Mouse (Mus musculus) frontal cortex, adult (tissue): ENCODE data around the gene Lrrc52.

Experiments
- ATAC-seq: cut with Nextera tagmentation; 2 replicates; pipeline ENCODE4 v1.9.2; 2017; ENCODE audit warnings: mild to moderate bottlenecking, moderate library complexity, mixed read lengths; ENCODE audit not compliant: low TSS enrichment

Gene Lrrc52

DNA sequence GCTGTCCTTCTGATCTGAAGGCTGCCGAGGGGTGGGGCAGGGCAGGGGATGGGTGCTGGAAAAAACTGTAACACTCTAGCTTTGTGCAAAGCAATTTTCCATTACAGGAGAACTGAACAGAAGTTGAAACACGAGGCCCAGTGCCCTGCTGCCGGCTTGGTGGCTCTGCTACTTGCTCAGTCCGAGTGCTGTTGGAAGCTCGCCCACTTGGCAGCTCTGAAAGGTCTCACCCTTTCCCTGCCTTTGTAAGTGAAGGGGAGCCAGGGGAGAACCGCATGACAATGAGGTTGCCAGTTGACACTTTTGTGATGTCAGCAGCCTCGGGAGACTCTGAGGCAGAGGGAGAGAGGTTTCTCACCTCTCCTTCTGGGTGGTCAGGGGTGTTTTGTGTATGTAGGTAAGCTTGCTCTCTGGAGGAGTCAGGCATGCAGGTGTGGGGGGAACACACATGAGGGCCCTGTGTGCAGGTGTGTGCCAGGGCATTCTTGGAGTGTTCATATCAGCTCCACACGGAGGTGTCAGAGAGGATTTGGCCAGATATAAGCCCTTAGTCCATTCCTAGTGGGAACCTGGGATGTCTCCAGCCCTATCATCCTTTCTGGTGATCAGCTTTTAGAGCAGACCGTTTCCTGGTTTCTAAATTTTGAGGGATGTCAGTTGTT, at the start of gene Lrrc52:
Gene Lrrc52 (minus strand): TSS at position 16 of the 662 bp plus-strand sequence.
- no peak for ATAC-seq

DNA sequence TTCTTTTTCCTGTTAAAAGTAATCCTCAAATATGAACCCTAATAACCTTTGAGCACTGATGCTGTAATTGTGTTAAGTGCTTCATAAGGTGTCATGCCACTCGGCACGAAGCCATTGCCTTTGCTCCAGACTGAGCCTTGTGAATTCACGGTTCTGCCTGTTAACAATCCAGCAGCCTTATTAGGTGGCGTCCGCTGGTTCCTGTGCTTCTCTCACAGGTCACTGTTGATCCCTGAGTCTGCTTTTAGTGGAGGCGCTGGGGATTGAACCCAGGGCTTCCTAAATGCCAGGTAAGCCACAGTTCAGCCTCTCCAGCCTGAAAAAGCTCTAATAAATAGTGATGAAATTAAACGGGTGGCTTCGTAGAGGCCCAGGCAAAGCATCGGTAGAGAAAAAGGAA, 45.0 kb upstream of the Lrrc52 start:
- no peak for ATAC-seq

DNA sequence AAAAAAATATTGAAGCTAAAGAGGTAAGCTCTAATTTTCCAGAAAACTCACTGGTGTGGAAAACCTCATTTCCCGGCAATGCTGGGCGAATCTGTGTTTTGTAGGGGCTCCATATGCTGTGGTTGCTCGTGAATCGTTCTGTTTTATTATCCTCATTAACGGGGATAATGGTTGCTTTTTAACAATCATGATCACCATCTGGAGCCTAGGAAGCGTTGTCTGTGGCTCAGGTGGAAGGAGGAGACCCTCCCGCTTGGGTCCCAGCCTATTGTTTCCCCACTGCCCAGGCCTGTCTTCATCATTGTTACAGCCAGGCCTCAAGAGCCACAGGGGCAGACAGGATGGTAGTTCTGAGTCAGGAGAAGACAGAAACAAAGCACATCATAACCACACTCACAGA, 39.5 kb upstream of the Lrrc52 start:
- ATAC-seq, result no peak

DNA sequence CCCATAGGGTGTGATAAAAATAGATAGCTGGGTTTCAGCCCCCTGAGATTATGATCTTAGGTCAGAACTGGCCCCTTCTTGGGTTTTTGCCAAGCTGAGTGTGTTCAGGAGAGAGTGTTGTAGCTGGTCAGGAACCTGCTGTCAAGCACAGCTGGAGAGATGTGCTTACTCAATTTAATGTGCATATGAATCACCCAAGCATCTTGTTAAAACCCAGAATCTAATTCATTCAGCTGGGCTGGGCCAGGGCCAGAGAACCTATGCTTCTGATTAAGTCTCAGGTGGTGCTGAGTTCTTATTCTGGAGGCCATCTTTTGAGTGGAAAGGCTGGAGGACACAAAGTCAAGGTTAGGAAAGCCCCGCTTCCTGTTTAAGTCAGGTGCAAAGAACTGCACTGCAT, 38.8 kb upstream of the Lrrc52 start:
- ATAC-seq, result no peak

DNA sequence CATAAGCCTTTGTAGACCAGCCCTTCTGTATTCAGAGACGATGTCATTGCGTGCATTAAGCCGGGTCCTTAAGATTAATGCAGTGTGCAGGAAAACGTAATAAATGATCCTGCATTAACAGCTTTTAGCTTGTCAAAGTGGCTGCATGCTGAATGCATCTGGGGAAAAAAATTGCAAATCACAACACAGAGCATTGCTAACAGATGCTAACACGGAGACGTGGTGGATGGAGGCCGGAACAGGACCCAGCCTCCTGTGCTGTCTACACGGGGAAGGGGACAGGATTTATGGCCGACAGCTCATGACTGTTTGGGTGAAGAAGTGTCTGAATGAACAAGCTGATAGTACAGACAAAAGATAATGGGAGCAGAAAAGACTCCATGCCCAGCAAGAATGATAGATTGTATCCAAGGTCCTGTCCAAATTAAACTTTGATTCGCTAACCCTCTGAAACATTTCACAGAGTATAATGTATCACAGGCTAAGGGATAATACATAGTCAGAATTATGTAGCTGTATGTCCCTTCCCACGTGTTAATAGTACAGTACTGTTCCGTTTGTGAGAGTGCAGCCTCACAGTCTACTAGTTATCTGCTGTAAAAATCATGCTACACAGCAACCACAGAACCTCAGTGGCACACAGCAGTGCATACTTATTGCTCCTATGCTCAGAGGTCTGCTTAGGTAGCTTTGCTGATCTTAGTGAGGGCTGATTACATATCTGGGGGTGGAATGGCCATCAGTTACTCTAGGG, 32.7 kb upstream of the Lrrc52 start:
- ATAC-seq, result no peak

DNA sequence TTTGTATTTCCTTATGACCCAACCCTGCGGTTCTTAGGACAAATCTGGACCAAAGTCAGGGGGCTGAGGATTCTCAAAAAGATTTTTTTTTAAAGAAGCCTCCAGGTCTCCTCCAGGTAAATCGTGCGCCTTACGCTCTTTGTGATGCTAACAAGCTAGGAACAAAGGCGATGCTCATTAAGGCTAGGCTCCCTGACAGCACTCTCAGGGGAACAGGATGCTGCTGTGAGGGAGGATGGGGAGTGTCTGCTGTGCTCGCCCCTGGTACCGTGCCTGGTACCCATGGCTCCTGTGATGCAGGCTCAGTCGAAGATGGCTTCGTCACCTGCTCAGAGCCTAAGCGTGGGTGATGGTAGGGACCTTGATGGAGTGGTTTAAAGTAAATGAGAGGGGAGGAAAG, 31.4 kb upstream of the Lrrc52 start:
- ATAC-seq, result no peak

DNA sequence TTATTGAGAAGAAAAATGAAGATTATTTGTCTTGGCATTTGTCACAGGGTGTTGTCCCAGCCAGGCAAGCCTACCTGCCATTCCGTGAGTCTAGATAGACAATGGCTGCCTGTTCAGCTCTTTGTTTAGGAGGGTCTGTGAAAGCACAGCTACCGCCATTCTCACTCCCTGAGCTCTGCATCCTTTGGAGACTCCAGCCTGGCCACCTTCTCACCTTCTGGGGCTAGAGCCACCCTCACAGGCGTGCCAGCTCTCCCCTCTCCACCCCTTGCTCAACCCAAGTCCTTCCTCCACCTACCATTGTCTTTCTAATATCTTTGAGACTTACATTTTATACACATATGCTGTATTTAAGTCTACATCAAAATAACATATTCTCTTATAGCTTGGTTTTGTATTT, 31.0 kb upstream of the Lrrc52 start:
- ATAC-seq, result no peak

DNA sequence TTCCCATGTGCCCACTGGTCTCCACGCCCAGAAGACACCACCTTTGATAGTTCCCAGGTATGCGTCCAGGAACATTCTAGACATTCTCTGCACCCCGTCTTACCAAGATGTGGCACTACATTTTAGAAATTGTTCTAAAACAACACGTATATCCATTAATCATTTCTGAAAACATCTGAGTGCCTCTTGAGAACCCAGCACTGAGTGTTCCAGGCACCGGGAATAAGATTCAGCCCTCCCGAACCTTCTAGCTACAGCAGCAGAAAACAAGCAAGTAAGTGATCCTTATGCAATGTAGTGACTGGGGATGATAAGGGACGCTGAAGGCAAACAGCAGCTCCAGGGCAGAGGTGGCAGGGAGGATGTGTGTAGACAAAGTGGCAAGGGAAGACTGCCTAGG, 24.9 kb upstream of the Lrrc52 start:
- no peak for ATAC-seq

DNA sequence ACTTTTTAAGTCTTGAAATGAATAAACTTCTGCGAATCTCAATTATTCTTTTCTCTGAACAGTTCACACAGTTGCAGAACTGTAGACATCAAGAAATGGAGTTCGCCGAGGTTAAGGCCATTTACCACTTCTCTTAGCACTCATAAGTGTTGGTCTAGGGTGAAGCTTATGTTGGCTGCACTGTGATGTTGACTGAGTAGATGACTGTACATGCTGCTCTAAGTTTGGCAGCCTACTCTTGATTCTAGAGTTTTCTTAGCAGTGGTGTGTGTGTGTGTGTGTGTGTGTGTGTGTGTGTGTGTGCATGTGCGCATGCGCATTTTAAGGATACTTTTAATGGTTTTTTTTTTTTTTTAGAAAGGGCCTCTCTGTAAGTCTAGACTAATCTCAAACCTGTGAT, 21.4 kb upstream of the Lrrc52 start:
- ATAC-seq, result no peak

DNA sequence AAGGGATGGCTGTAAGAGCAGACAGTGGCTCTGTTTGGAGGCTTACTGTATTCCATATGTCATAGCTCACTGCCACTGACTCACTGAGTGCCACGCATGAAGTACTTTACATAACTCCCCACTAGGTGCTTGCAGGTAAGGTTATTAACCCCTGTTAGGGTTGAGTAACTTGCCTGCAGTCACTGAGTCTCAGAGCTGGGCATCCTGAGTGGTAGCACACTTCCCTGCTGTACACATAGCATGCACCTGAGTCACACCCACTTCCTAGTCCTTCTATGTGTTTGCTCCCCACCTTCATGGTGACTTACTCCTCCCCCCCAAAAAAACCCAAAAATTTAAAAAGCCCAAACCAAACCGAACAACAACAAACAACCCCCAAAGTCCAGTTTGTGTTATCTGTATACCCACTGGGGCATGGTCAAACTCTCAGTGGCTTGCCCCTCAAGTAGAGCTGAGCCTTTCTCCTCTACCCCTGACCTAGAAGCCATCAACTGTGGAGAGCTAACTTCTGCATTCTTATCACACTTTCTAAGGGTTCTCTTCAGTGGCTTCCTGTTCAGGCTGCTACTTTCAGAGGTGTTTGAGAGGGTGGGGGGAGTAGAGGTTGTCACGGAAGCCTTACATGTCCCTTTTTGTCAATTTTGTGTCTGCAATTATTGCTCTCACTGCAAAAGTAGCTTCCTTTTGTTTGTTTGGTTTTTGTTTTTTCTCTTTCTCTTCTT, 20.5 kb upstream of the Lrrc52 start:
- no peak for ATAC-seq

DNA sequence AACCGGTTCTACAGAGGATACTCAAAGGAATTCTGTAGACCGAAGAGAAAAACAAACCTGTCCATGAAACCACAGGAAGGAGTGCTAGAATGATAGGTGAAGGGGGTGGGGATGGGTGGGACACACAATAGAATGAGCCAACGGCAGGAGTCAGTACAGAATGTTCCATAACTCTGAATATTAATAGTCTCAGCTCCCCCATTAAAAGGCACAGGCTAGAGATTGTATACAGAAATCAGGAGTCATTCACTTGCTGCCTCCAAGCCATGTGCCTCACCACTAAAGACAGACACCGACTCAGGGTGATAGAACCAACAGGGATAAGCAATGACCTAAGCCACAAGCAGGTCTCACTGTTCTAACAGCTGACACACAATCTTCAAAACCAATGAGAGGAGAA, 16.3 kb upstream of the Lrrc52 start:
- ATAC-seq, result no peak

DNA sequence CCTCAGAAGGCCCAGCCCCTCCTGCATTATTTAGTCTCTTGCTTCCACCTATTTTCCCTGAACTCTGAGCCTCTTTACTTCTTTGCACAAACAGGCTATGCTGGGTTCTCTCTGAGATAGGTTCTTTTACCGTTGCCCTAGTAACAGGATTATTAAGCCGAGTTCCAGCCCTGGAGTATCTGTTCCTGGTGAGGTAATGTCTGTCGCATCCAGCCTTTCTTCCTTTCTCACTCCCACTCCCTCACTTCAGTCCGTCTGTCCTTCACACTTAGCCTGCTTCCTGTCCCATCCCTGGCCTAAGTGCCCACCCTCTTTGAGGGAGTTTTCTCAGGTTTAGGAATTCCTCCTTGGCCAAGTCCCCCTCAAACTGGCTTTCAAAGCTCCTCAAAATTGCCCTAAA, 7.0 kb upstream of the Lrrc52 start:
- peak; percentile 67 for ATAC-seq

DNA sequence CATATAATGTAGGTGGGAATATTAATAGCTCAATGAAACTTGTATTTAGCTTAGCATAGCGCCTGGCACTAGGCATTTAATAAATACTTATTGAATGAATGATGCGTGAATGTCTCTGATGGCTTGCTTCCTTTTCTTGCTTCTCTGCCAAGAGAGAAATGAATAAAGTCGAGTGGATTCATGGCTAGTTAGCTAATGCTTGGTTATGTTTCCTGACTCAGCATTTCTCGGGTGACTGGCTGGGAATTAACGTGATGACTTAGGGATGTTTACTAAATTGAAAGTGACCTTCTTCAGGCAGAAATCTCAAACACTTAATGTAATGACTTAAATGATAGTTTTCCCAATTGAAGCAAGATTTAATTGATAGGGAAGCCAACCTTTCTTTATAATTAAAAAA, 1.3 kb upstream of the Lrrc52 start:
- ATAC-seq, result no peak

DNA sequence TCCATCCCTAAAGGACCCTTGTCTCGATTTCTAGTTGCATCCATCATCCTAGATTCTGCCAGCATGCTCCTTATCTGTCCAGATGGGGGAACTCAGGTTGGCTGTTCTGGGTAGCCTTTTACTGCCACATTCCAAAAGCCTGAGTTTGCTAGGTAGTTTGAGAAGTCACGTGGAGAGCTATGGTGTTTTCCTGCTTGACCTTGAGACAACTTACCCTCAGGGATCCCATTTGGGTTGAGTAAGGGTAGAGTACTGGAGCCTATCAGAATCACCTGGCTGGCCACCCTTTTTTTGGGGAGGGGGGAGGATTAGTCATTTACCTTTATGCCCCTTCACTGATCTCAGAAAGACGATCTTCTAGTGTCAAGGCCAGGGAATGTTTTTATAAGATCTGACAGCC, 9.3 kb downstream of the Lrrc52 start:
- no peak for ATAC-seq

DNA sequence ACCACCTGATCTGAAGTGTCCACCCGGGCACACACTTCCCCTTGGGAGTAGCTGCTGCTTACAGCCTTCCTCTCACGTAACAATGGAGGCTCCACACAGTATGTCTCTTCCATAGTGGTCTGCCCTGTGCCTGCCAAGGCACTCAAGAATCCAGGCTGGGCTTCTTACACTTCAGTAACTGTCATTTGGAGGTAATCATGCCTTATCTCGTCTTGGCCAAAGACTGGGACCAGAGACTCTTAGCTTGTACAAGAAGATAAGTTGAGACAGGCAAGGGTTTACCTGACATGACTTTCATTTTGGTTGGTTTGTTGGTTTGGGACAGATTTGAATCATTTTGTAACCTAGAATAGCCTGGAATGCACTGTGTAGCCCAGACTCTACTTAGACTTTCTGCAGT, 13.5 kb downstream of the Lrrc52 start:
- ATAC-seq, result no peak

DNA sequence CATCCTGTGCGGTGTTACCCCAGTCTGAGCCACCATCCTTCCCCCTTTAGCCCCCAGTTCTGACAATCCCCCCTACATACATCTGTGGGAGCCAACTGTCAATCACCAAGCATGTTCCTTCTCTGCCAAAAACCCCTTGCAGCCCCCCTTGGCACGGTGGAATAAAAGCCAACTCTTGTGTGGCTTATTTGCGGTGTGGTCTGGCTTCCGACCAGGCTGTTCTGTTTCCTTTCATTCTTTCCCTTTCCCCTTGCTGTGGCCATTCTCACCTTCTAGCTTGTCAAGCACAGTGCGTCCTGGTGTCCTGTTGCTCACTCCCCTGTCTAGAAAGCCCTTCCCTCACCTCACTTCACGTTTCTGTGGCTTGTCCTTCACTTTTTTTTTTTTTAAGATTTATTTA, 14.1 kb downstream of the Lrrc52 start:
- ATAC-seq, result no peak

DNA sequence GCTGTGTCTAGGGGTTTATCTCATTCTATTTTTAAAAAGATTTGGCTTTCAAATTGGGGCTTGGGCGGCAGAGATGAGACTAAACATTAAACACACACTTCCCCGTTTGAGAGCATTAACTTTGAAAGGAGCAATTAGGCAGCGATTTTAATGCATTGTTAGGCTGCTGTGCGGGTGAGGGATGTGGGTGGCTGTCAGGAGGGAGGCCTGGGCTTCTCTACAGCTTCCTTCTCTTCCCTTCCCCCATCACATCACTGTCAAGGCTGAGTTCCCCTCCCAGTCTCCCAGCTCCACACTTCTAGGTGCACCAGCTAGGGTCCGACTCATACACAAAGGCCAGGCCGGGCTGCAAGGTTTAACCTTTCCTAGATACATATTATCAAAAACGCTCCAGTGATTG, 18.0 kb downstream of the Lrrc52 start:
- no peak for ATAC-seq

DNA sequence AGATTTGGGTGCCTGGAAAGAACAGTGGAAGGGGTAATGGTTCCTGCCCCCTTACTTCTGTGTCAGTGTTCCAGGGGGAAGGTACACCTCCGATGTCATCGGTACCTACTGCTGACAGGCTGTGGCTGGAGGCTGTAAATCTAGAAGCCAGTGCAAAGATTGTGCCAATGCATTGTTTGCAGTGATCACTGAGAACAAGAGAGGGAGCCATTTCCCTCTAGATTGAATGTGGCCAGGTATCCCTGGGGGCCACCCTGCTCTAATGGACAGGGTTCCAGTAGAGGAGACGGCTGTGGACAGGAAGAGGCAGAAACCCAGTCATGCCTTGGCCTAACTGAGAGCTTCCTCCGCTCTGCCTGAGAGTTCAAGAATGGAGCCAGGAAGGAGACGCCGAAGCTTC, 18.5 kb downstream of the Lrrc52 start:
- no peak for ATAC-seq

DNA sequence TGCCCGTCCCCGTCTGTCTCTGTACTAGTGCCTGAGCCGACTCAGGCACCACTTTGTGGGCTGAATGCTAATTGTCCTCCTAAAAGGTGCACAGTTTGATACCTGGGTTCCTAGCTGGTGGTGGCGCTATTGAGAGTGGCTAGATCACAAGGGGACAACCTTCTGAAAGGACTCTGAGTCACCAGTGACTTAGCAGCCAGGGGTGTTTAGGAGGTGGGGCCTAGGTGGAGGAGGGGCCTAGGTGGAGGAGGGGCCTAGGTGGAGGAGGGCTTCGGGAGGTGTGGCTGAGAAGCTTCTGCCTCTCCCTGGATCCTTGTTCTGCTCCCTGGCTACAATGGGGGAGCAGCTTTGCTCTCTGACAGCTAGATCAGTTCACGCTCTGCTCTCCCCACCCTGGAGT, 20.1 kb downstream of the Lrrc52 start:
- no peak for ATAC-seq

DNA sequence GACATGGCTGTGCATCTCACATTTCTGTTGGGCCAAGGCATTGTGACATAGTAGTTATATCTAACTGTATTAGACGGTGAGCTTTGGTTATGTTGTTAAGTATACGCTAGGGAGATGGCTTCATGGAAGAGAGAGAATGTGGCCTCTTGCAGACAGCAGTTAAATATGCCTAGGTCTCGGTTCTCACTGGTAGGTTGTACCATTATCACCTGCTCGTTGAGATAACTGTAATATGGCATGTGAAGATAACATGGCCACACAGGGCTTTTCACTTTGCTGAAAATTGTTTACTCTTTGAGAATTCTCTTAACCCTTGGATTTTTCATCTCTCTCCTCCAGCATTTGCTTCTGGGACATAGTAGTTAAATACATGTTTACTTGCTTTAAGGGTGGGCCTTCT, 21.4 kb downstream of the Lrrc52 start:
- no peak for ATAC-seq

DNA sequence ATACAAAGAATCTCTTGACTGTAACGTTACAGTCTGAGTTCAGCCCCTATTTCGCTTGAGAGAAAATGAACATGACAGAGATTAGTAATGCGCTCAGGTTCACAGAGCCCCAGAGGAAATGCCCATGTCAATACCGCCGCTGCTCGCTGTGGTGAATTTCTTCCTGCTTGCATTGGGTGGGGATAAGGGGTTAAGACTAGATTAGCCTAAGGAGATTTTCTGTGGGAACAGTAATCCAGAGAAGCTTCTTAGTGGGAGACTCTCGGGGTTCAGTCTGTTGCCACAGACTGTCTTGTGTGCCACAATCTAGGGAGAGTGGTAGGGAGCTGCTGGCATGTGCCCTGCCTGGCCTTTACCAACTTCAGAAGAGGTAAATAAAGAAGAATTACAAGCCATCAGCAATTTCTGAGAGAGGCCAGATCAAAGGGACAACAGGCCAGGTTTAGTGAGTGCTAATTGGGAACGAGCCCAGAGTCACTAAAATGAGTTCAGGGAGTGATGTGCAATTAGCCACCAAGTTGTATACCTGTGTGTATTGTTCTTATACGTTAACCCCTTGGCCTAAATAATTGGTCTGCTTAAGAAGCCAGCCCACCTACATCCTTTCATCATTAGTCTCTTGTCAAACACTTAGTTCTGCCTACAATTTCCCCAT, 28.2 kb downstream of the Lrrc52 start:
- no peak for ATAC-seq

DNA sequence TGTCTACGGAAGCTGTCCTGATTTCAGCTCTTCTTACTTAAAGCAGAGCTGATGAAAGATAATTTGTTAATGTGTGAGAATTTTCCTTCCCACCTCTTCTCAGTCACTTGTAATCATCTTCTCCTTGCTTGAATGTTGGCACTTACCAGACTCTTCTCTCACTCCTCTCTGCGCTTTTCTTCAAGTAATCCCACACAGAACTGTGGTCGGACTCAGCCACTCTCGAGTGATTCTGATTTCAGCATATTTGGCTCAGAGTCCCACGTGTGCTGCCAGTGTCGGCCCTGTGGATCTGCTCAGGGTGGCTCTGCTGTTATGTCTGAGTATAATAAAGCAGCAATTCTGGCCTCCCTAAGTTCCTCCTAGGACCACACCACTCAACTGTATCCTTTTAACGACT, 29.5 kb downstream of the Lrrc52 start:
- ATAC-seq, result peak; percentile 67
